ENCODE assay signal across 13 mouse cellular contexts in genomic region chr7:122823429-122823828, GRCm38 (mm10).
DNase-seq lines count a peak whose midpoint lies in the region; ATAC-seq and TF ChIP-seq lines count a peak whose summit lies in the region.
"Had no signal": no experiment of that assay in that cellular context is flagged by ENCODE, and none has a peak within 500 bp of the region (broad histone marks: within the 10 kb centered on the region; RNA-seq: fewer than 3 reads in every experiment).

No protein-coding gene starts in this region.

- DNase-seq in left cerebral cortex, adult 2 months (ENCODE audit: extremely low spot score in 1 of 2, low spot score in 2 of 2) = peak; percentile 39 to 40
- no peak for DNase-seq in left cerebral cortex, adult 11 months (ENCODE audit: low spot score)
- DNase-seq in ES-CJ7 (ENCODE audit: low read depth, low spot score) (peak; percentile 89), ZHBTc4 (ENCODE audit: low read depth, low spot score) (peak; percentile 71)
- DNase-seq in neural tube, embryonic 10.5 days (ENCODE audit: extremely low spot score, low spot score) = no peak
- DNase-seq in c-Kit-positive CD71-positive TER-119-positive erythroid progenitor cells, embryonic 14.5 days (ENCODE audit: low spot score) = no peak
- DNase-seq: adrenal gland, postnatal 14 days; cerebellum, adult 18-20 months; heart, postnatal 4 days had no signal

- peak; percentile 98 for ATAC-seq in megakaryocyte, adult 5-6 weeks (ENCODE audit: poor library complexity, severe bottlenecking)
- ATAC-seq: intestine, embryonic 16.5 days; midbrain, embryonic 16.5 days had no signal

- H3K4me3 ChIP-seq in left cerebral cortex, adult 2 months = no peak overlapping the region

- H3K27ac ChIP-seq in left cerebral cortex, adult 2 months = peak overlapping the region; percentile 44; the same call in 1 of the 2 replicates
- H3K27ac ChIP-seq: liver, embryonic 14.5 days had no signal

- no peak for TF ChIP-seq CTCF in left cerebral cortex, adult 2 months (IDR thresholded peaks at IDR 0.05)

- intact Hi-C loops in left cerebral cortex, adult 2 months (cut with DNase I) = no loop called here

Comparison
In these comparisons a context has a peak if more than half of its experiments do, and no peak if none do; other contexts are left out.
1. DNase-seq: peak in left cerebral cortex, adult 2 months (2 of 2), ES-CJ7 (single experiment) and ZHBTc4 (single experiment); none in left cerebral cortex, adult 11 months (single experiment), neural tube, embryonic 10.5 days (single experiment) and c-Kit-positive CD71-positive TER-119-positive erythroid progenitor cells, embryonic 14.5 days (single experiment).